Mouse (Mus musculus): ENCODE measurements at regions not wholly inside any gene's neighbourhood (a gene's known extent, or its start where the extent isn't known, plus 50 kb on each side); places are given as distances from the start of the nearest gene placed in this dataset.
A peak's percentile ranks its signal among the peaks of the same experiment; 100 is the strongest.

GRCm38 (mm10) chr2:10965224-10965623 lies 206.7 kb upstream of the Prkcq start:
- no peak overlapping the region for H3K27ac ChIP-seq (ENCODE audit: low read depth, low read length)
- no peak overlapping the region for H3K4me2 ChIP-seq (replicated peaks; ENCODE audit: low read depth)
- H3K4me3 ChIP-seq (ENCODE audit: low read depth, low read length): no peak overlapping the region
- no peaks in the 10 kb centered on the region for H3K27me3 ChIP-seq (replicated peaks; ENCODE audit: control insufficient read depth, insufficient read depth, low read length)
- no peaks in the 10 kb centered on the region for H3K9me3 ChIP-seq (ENCODE audit: control insufficient read depth)
- 77% methylated on average over 7 of the region's 7 CpGs for WGBS
- H3K36me3 ChIP-seq (ENCODE audit: control insufficient read depth, insufficient read depth): no peaks in the 10 kb centered on the region
- no peaks in the 10 kb centered on the region for H3K4me1 ChIP-seq (replicated peaks; ENCODE audit: control insufficient read depth, insufficient read depth, low read length)
- TF ChIP-seq CTCF (IDR thresholded peaks at IDR 0.05; ENCODE audit: low read depth): no peak
- no peak overlapping the region for H3K9ac ChIP-seq (ENCODE audit: low read depth, low read length)
- no peak for ATAC-seq

GRCm38 (mm10) chr2:10966891-10967290 lies 205.0 kb upstream of the Prkcq start:
- H3K9me3 ChIP-seq (ENCODE audit: control insufficient read depth): no peaks in the 10 kb centered on the region
- H3K36me3 ChIP-seq (ENCODE audit: control insufficient read depth, insufficient read depth): no peaks in the 10 kb centered on the region
- no peak overlapping the region for H3K9ac ChIP-seq (ENCODE audit: low read depth, low read length)
- H3K4me3 ChIP-seq (ENCODE audit: low read depth, low read length): no peak overlapping the region
- no peaks in the 10 kb centered on the region for H3K27me3 ChIP-seq (replicated peaks; ENCODE audit: control insufficient read depth, insufficient read depth, low read length)
- no peak overlapping the region for H3K27ac ChIP-seq (ENCODE audit: low read depth, low read length)
- TF ChIP-seq CTCF (IDR thresholded peaks at IDR 0.05; ENCODE audit: low read depth): no peak
- no peak for ATAC-seq
- no peak overlapping the region for H3K4me2 ChIP-seq (replicated peaks; ENCODE audit: low read depth)
- no peaks in the 10 kb centered on the region for H3K4me1 ChIP-seq (replicated peaks; ENCODE audit: control insufficient read depth, insufficient read depth, low read length)
- WGBS: 48% methylated on average over 2 of the region's 2 CpGs

GRCm38 (mm10) chr2:10969111-10969689 lies 202.7 kb upstream of the Prkcq start:
- Histone ChIP-seq H3K27ac (ENCODE audit: low read depth, low read length) (no peak overlapping the region), H3K27me3 (replicated peaks; ENCODE audit: control insufficient read depth, insufficient read depth, low read length) (no peaks in the 10 kb centered on the region), H3K4me1 (replicated peaks; ENCODE audit: control insufficient read depth, insufficient read depth, low read length) (no peaks in the 10 kb centered on the region), H3K9me3 (ENCODE audit: control insufficient read depth) (no peaks in the 10 kb centered on the region), H3K4me3 (ENCODE audit: low read depth, low read length) (no peak overlapping the region), H3K9ac (ENCODE audit: low read depth, low read length) (no peak overlapping the region), H3K4me2 (replicated peaks; ENCODE audit: low read depth) (no peak overlapping the region), H3K36me3 (ENCODE audit: control insufficient read depth, insufficient read depth) (no peaks in the 10 kb centered on the region)
- ATAC-seq: no peak
- WGBS: 81% methylated on average over 10 of the region's 10 CpGs
- no peak for TF ChIP-seq CTCF (IDR thresholded peaks at IDR 0.05; ENCODE audit: low read depth)

GRCm38 (mm10) chr2:10972051-10972450 lies 199.9 kb upstream of the Prkcq start:
- Histone ChIP-seq H3K27ac (ENCODE audit: low read depth, low read length) (no peak overlapping the region), H3K36me3 (ENCODE audit: control insufficient read depth, insufficient read depth) (no peaks in the 10 kb centered on the region), H3K27me3 (replicated peaks; ENCODE audit: control insufficient read depth, insufficient read depth, low read length) (no peaks in the 10 kb centered on the region), H3K9me3 (ENCODE audit: control insufficient read depth) (no peaks in the 10 kb centered on the region), H3K9ac (ENCODE audit: low read depth, low read length) (no peak overlapping the region), H3K4me1 (replicated peaks; ENCODE audit: control insufficient read depth, insufficient read depth, low read length) (no peaks in the 10 kb centered on the region), H3K4me3 (ENCODE audit: low read depth, low read length) (no peak overlapping the region), H3K4me2 (replicated peaks; ENCODE audit: low read depth) (no peak overlapping the region)
- WGBS: 59% methylated on average over 3 of the region's 3 CpGs
- TF ChIP-seq CTCF (IDR thresholded peaks at IDR 0.05; ENCODE audit: low read depth): no peak
- no peak for ATAC-seq

GRCm38 (mm10) chr2:10978772-10979171 lies 193.1 kb upstream of the Prkcq start:
- 61% methylated on average over 5 of the region's 5 CpGs for WGBS
- no peak overlapping the region for H3K4me3 ChIP-seq (ENCODE audit: low read depth, low read length)
- H3K9ac ChIP-seq (ENCODE audit: low read depth, low read length): no peak overlapping the region
- H3K27me3 ChIP-seq (replicated peaks; ENCODE audit: control insufficient read depth, insufficient read depth, low read length): no peaks in the 10 kb centered on the region
- no peaks in the 10 kb centered on the region for H3K36me3 ChIP-seq (ENCODE audit: control insufficient read depth, insufficient read depth)
- H3K9me3 ChIP-seq (ENCODE audit: control insufficient read depth): no peaks in the 10 kb centered on the region
- H3K4me2 ChIP-seq (replicated peaks; ENCODE audit: low read depth): no peak overlapping the region
- 0 out of 2 replicates have a peak, but pooled peaks have one; percentile 43 for ATAC-seq
- no peaks in the 10 kb centered on the region for H3K4me1 ChIP-seq (replicated peaks; ENCODE audit: control insufficient read depth, insufficient read depth, low read length)
- H3K27ac ChIP-seq (ENCODE audit: low read depth, low read length): no peak overlapping the region
- no peak for TF ChIP-seq CTCF (IDR thresholded peaks at IDR 0.05; ENCODE audit: low read depth)

GRCm38 (mm10) chr2:10986101-10986500 lies 185.8 kb upstream of the Prkcq start:
- Histone ChIP-seq H3K27me3 (replicated peaks; ENCODE audit: control insufficient read depth, insufficient read depth, low read length) (no peaks in the 10 kb centered on the region), H3K9me3 (ENCODE audit: control insufficient read depth) (no peaks in the 10 kb centered on the region), H3K9ac (ENCODE audit: low read depth, low read length) (no peak overlapping the region), H3K27ac (ENCODE audit: low read depth, low read length) (no peak overlapping the region), H3K36me3 (ENCODE audit: control insufficient read depth, insufficient read depth) (no peaks in the 10 kb centered on the region), H3K4me2 (replicated peaks; ENCODE audit: low read depth) (no peak overlapping the region), H3K4me1 (replicated peaks; ENCODE audit: control insufficient read depth, insufficient read depth, low read length) (no peaks in the 10 kb centered on the region), H3K4me3 (ENCODE audit: low read depth, low read length) (no peak overlapping the region)
- ATAC-seq: no peak
- no peak for TF ChIP-seq CTCF (IDR thresholded peaks at IDR 0.05; ENCODE audit: low read depth)
- 62% methylated on average over 7 of the region's 7 CpGs for WGBS

All from intestine, postnatal 0 days (tissue).